Mouse (Mus musculus) midbrain, embryonic 16.5 days (tissue): ENCODE measurements around the gene Mylk3. TPM values are rescaled to one million over a fixed set of nuclear protein-coding genes. Genes with fewer than 3 reads are reported as not detected.

ENCODE experiments used
- polyA plus RNA-seq: library from polyadenylated mRNA; unstranded; fragments of >200 nt; fragmentation: Nextera tagmentation; extraction: Ambion mirVana; gene quantifications from 2 replicates; pipeline ENCODE4 v1.2.1, GENCODE M21; 2015

Mylk3 gene
- polyA plus RNA-seq, 1 experiment from 2014 or later = 0.36 TPM

Other genes with a start within 250 kb of the Mylk3 start
- gene Cks1brt, start 234.4 kb downstream of the Mylk3 start, polyA plus RNA-seq = not detected in 2 replicates
- not detected in 2 replicates for gene Olfr371, start 160.4 kb downstream of the Mylk3 start, polyA plus RNA-seq
- gene Orc6, start 86.7 kb downstream of the Mylk3 start, polyA plus RNA-seq = 65.0 and 67.1 TPM in 2 replicates
- 189 and 193 TPM in 2 replicates for gene Vps35, start 86.5 kb downstream of the Mylk3 start, polyA plus RNA-seq
- gene 4921524J17Rik, start 46.5 kb upstream of the Mylk3 start, polyA plus RNA-seq = 46.5 and 48.6 TPM in 2 replicates
- gene Gpt2, start 106.2 kb upstream of the Mylk3 start, polyA plus RNA-seq = 37.7 and 42.2 TPM in 2 replicates
- gene Dnaja2, start 169.0 kb upstream of the Mylk3 start, polyA plus RNA-seq = 171 and 177 TPM in 2 replicates